Mouse (Mus musculus): ENCODE results near the gene Hist1h1a.
"Not testable (repeated sequence)": the region's sequence is repeated elsewhere in the genome, so short reads cannot be mapped to it uniquely, and the experiment has no call there.

The Hist1h1a gene

DNA sequence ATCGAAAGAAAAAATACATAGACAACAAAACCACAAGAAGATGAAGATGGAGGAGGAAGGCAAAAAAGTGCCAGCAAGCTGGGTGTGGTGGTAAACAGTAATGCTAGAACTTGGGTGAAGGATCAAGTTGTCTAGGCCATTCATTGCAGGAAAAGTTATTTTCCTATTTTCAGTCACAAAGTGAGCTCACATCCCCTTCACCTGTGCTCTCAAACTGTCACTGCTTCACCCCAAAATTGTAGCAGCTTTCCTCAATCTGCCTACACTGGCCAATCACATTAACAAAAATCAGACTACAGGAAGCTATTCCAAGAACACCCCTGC is 3.6 kb upstream of the Hist1h1a start:
- DNase-seq (ENCODE audit: low read depth, low spot score) = no peak

DNA sequence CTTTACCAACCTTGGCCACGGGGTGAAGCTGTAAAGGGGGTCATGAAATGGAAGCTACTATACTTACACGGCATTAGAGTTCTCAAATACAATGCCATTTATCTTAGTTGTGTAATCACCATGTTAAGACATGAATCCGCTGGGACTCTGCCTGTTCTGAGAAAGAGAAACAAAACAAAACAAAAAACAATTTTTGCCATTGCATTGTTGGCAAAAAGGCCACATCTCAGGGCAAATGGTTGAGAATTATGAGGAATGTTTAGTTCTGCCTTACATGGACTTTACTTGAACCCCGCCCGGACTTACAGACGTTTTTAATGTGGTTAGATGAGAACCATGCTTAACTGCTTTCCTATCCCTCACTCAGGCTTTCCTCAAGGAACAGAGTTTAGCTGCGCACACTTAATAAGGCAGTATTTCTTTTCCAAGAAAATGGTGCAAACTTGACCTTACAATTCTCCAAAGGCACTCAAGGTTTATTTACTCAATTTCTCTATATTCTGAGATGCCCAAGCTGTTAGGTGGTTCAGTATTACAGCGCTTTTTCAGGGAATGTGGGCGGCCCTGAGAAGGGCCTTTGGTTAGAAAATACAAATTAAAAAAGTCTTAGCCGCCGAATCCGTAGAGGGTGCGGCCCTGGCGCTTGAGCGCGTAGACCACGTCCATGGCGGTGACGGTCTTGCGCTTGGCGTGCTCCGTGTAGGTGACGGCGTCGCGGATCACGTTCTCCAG is 3.1 kb upstream of the Hist1h1a start:
- no peak for DNase-seq (ENCODE audit: low read depth, low spot score)

DNA sequence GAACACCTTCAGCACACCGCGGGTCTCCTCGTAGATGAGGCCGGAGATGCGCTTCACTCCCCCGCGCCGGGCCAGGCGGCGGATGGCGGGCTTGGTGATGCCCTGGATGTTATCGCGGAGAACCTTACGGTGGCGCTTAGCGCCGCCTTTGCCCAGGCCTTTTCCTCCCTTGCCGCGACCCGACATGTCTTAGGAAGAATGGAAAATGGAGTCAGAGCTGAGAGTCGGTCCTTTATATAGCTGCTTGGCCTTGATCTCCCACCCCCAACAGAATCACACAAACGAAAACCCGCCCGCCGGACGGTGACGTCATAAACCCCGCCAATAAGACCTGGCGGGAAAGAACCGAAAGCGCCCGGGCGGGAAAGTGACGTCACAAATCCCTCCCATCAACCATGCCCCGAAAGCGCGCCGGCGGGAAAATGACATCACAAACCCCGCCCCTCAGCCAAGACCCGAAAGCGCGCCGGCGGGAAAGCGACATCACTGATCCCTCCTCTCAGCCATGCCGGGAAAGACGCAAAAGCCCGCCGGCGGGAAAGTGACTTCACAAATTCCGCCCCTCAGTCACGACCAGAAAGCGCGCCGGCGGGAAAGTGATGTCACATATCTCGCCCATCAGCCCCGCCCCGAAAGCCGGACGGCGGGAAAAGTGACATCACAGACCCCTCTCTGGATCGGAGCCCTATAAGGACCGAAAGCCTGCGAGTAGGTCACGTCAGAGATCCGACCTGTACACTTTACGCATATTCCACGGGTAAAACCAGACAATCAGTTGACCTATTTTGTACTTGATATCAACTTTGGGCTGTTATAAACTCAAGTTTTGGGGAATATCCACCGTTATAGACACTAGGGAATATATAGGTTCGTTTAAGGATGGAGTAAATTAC is 2.2 kb upstream of the Hist1h1a start, which contains the start of gene Hist1h4a:
Gene Hist1h4a, minus strand, starts transcription at position 259 of the 893 bp plus-strand sequence.
- DNase-seq (ENCODE audit: low read depth, low spot score) = no peak

DNA sequence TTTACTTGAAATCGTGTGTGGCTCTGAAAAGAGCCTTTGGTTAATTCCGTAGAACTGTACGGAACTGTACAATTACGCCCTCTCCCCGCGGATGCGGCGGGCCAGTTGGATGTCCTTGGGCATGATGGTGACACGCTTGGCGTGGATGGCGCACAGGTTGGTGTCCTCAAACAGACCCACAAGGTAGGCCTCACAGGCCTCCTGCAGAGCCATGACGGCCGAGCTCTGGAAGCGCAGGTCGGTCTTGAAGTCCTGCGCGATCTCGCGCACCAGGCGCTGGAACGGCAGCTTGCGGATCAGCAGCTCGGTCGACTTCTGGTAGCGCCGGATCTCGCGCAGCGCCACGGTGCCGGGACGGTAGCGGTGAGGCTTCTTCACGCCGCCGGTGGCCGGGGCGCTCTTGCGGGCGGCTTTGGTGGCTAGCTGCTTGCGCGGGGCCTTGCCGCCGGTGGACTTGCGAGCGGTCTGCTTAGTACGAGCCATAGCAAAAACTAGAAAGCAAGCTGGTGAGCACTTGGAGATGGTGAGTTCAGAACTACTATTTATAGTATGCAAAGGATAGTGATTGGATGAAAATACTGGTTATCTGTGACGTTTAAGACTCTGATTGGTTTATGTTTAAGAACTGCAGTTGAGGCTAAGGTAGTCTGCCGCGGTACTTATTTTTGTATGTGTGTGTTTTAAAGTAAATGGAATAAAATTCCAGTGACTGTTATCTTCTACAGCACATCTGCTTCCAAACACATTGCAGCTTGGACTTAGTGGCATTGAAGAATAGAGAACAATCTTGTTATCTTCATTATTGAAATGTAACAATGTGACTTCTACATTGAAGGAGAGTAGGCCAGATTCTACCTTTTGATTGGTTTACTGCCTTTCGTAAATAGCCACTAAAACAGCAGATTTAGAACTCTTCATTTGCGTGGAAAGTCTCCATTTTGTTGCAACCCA is 1.3 kb upstream of the Hist1h1a start, which contains the start of gene Hist1h3a:
Gene Hist1h3a, minus strand, starts transcription at position 516 of the 951 bp plus-strand sequence.
- DNase-seq (ENCODE audit: low read depth, low spot score) = not testable (repeated sequence)

GRCm38 (mm10) chr13:23763242-23763585 is 252 bp upstream of the Hist1h1a start:
- no peak for DNase-seq (ENCODE audit: low read depth, low spot score)

GRCm38 (mm10) chr13:23764324-23765171 is 1.1 kb downstream of the Hist1h1a start:
- no peak for DNase-seq (ENCODE audit: low read depth, low spot score)

DNA sequence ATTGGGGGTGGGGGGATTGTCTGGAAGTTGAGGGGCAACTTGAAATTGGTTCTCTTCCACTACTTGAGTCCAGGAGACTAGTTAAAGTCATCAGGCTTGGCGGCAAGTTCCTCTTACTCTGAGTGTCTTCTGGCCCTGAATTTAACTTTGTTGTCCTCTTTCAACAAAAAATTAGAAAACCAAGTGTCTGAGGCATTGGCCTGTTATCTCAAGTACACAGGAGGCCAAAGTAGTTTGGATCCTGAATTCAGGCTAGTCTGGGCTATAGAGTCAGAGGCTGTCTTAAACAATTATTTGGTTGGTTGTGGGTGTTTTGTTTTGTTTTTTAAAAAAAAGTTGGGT is 1.7 kb downstream of the Hist1h1a start:
- no peak for DNase-seq (ENCODE audit: low read depth, low spot score)

DNA sequence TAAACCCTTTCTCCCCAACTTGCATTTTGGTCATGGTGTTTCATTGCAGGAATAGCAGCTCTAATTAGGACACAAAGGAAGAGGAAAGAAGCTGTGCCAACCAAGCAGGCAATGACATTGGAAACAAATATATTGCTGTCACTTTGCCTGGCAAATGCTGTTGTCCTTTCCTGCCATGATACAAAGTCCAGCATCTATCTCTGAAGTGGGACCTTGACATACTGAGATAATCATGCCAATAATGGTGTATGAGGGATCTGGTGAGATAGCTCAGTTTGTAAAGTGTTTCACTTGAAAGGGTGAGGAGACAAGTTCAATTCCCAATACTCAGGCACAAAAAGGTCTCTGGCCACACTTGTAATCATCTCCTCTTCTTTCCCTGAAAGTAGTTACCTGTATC is 3.3 kb downstream of the Hist1h1a start:
- DNase-seq (ENCODE audit: low read depth, low spot score) = no peak

DNA sequence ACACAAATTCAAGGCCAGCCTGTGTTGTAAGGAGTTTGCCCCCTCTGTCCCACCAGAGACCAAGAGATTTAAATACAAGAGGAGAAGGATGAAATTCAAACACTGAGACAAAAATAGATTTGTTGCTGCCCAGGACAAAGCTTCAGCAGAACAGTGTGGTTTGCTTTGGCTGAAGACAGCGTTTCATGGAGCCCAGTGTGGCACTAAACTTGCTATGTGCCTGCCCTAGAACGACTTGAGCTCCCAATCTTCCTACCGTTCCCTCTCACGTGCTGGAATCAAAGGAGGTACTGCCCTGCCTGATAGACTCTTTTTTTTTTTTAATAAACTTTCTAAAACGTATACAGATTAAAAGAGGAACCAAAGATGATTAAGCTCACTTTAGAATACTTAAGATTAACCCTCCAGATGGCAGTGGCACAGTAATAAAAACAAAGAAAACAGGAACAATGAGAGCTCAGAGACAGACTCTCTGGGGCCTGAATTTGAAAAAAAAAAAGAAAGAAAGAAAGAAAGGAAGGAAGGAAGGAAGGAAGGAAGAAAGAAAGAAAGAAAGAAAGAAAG is 5.5 kb downstream of the Hist1h1a start:
- no peak for DNase-seq (ENCODE audit: low read depth, low spot score)

DNA sequence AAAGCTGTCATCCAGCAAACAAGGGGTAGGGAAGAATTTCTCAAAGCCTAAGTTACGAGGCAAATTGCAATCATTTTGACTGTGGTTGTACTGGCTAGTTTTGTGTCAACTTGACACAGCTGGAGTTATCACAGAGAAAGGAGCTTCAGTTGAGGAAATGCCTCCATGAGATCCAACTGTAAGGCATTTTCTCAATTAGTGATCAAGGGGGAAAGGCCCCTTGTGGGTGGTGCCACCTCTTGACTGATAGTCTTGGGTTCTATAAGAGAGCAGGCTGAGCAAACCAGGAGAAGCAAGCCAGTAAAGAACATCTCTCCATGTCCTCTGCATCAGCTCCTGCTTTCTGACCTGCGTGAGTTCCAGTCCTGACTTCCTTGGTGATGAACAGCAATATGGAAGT is 6.1 kb downstream of the Hist1h1a start, which contains the start of gene Trim38:
Gene Trim38, plus strand, starts transcription at position 301 of the 400 bp plus-strand sequence.
- not testable (repeated sequence) for DNase-seq (ENCODE audit: low read depth, low spot score)

DNA sequence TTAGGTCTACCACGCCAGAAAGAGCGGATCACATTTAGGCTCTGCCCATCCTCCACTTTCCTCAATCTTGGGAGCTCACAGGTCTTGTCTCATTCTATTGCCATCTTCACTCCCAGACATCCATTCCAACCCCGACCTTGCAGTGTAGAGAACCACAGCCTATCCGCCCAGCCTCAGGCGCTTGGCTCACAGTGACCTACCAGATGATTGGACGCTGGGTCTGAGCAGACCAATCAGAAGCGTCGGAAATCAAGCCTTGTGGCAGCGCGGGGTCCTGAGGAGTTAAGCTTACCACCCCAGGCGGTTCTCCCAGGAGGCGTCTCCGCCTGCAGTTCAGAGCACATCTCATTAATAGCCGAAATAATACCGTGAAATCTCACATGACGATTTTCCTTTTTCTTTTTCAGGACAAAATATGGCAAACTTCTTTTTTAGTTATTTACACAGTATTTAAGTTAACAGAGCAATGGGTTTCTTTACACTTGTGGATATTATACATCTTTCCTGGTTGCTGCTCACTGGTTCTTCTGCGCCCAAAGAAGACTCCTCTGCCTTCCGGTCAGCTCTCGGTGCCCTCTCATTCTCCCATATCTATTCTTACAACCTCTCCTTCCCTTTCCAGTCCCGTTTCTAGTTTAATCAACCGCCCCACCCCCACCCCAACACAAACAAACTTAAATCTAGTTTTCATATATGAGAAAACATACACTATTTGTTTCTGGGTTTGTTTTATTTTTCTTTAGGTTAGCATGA is 9.3 kb downstream of the Hist1h1a start:
- peak; percentile 73 for DNase-seq (ENCODE audit: low read depth, low spot score)

- no peak for DNase-seq (ENCODE audit: low read depth, low spot score)
Observed at GRCm38 (mm10) chr13:23778339-23778738, 14.9 kb downstream of the Hist1h1a start.

- DNase-seq (ENCODE audit: low read depth, low spot score) = no peak
Observed at GRCm38 (mm10) chr13:23779025-23779424, 15.6 kb downstream of the Hist1h1a start.

DNA sequence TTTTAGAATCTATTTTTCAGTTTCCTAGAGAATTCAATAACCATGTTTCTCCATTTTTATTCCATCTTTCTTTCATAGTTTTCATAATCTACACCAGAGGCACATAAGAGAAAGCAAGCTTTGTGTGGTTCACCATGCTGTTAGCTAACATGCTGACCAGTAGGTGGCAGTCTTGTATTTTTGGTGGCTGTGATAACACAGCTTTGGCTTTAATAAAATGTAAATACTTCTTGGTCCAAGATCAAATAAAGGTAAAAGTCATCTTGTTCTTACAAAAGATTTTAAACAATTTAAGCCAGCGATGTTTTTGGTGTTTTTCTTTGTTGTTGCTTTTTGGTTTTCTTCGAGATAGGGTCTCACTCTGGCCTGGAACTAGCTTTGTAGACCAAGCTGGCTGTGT is 29.1 kb downstream of the Hist1h1a start:
- DNase-seq (ENCODE audit: low read depth, low spot score) = no peak

DNA sequence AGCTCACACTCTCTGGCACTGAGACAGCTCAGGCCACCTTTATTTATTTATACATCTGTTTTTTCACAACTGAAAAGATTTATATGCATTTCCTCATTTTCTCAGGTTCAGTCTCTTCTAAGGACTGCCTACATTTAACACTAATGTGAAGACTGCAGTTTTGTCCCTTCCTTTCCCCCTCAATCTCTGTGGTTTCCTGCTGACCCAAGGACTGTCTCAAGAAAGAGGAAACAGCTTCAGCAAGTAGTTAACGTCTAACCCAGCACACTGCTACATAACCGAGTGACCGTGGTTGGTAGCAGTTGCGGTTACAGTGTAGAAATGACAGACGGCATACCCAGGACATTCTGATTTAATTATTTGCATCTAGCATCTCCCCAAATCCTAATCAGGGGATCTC is 35.9 kb downstream of the Hist1h1a start:
- no peak for DNase-seq (ENCODE audit: low read depth, low spot score)

GRCm38 (mm10) chr13:23804532-23804931 is 41.1 kb downstream of the Hist1h1a start:
- DNase-seq (ENCODE audit: low read depth, low spot score) = no peak

GRCm38 (mm10) chr13:23806422-23807052 is 43.1 kb downstream of the Hist1h1a start, which contains the start of gene Slc17a2:
TSS of gene Slc17a2 (plus strand) at chr13:23806993.
- DNase-seq (ENCODE audit: low read depth, low spot score) = no peak
